Mouse (Mus musculus) olfactory bulb, adult 2 months (tissue): Measurements from ENCODE around the gene Diras1.

ENCODE experiments used
- CTCF ChIP-seq: fragments of 200-500 bp; IDR thresholded peaks from 2 replicates; pipeline ENCODE4 v1.5.1; 2012; ENCODE audit warnings: low read depth, mild to moderate bottlenecking, low read length, moderate library complexity; ENCODE audit not compliant: insufficient read depth
- POLR2A ChIP-seq: fragments of 200-500 bp; IDR thresholded peaks from 2 replicates; pipeline ENCODE4 v1.6.1; 2012; ENCODE audit warnings: mild to moderate bottlenecking, low read depth, low read length, moderate library complexity; ENCODE audit not compliant: insufficient read depth

GRCm38 (mm10) chr10:81027331-81027730 is 1.9 kb upstream of the Diras1 start:
- TF ChIP-seq CTCF (no peak), POLR2A (no peak)
